8 mouse cellular contexts compared by ENCODE assay signal in the genomic region with DNA sequence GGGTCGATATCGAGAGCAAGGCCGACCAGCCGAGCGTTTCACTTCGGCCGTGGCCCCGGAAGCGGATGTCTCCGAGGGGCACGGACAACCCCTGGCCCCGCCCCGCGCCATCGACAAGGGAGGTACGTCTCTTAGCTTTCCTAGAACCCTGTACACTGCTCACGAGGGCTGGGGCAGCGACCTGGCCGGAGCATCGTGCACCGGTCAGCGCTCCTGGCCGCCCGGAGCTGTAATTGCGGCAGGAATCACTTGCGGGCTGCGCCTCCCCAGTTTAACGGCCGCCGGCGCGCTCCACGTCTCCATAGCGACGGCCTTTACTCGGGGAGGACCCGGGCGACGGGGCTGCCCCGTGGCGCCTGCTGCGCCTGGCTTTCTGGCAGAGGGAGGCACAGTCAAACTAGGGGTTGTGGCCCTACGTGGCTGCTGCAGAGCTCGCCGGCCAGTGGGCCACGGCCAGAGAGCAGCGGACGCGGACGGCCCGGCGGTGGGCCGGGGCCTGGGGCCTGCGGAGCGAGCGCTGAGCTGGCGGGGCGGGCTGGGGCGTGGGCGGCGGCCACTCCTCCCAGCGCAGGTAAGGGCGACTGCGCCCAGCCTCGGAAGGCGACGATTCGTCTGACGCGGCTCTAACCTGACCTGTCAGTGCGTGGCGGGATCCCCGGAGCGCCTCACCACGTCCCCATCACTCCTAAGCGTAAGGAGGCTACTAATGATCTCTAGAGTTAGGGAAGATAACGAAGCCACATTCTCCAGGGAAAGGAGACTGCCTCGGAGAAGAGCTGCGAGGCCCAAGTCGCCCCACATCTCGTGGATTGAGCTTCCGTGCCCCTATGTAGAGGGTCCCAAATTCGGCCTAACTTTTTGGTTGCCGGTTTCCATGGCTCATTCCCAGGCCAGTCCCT. TPM values are rescaled to one million over a fixed set of nuclear protein-coding genes. Genes with fewer than 3 reads are reported as not detected.
DNase-seq lines count a peak whose midpoint lies in the region; ATAC-seq lines count a peak whose summit lies in the region.

A gene (plus strand): TSS at position 94 of the 899 bp plus-strand sequence.
A gene (minus strand): TSS at position 366 of the 899 bp plus-strand sequence.

- WGBS in hindbrain, embryonic 13.5 days: under 1% methylated on average over 82 of the region's 84 CpGs

- H3K27me3 ChIP-seq in hindbrain, embryonic 13.5 days: no peaks in the 10 kb centered on the region

- H3K9ac ChIP-seq in hindbrain, embryonic 13.5 days: peak within 1 kb of the TSS; percentile 96

- H3K4me3 ChIP-seq in hindbrain, embryonic 13.5 days: peak within 1 kb of the TSS; percentile 97

- peaks cover 20% of the 10 kb centered on the region for H3K4me1 ChIP-seq in hindbrain, embryonic 13.5 days (replicated peaks)

- H3K4me2 ChIP-seq in hindbrain, embryonic 13.5 days: peak within 1 kb of the TSS; percentile 84

- peak within 1 kb of the TSS; percentile 95 for H3K27ac ChIP-seq in hindbrain, embryonic 13.5 days

- ATAC-seq in hindbrain, embryonic 13.5 days (ENCODE audit: low FRiP score): peak; percentile 96

- peak; percentile 87 for DNase-seq in NIH3T3 (ENCODE audit: low read depth)
- DNase-seq in cerebellum, postnatal 25 days: peak; percentile 91 to 93
- peak; percentile 79 for DNase-seq in frontal cortex, postnatal 25 days (ENCODE audit: low spot score in 2 of 2)
- peak; percentile 75 to 91 for DNase-seq in layer of hippocampus, postnatal 25 days (ENCODE audit: extremely low spot score in 1 of 2, low spot score in 1 of 2)
- DNase-seq in lung, postnatal 14 days: peak; percentile 86
- peak; percentile 87 for DNase-seq in ovary, postnatal 36 days (ENCODE audit: low spot score)
- DNase-seq in thymus, postnatal 14 days: peak; percentile 88

- peaks cover 22% of the 10 kb centered on the region for H3K36me3 ChIP-seq in hindbrain, embryonic 13.5 days

- H3K9me3 ChIP-seq in hindbrain, embryonic 13.5 days: no peaks in the 10 kb centered on the region

RNA-seq across cellular contexts. Expression of the first gene that starts in this region (rescaled TPM):
- 62.8 and 66.7 TPM in 2 replicates for polyA plus RNA-seq in hindbrain, embryonic 13.5 days (2015; fragmentation: Nextera tagmentation; extraction: Ambion mirVana)
- 10 to 100 TPM; 35.7 to 49.0 TPM for total RNA-seq in layer of hippocampus, postnatal 25 days (2021)

RNA-seq across cellular contexts. Expression of the second gene that starts in this region (rescaled TPM):
- 322 and 337 TPM in 2 replicates for polyA plus RNA-seq in hindbrain, embryonic 13.5 days (2015; fragmentation: Nextera tagmentation; extraction: Ambion mirVana)
- total RNA-seq in layer of hippocampus, postnatal 25 days (2021): 100 to 1,000 TPM; 171 to 189 TPM

Comparison
In these comparisons a context has a peak if more than half of its experiments do, and no peak if none do; other contexts are left out.
1. Peak in every context shown above with its lines: DNase-seq, ATAC-seq, H3K4me3 ChIP-seq and H3K27ac ChIP-seq.